Mouse (Mus musculus) embryonic facial prominence, embryonic 13.5 days (tissue): ENCODE data around the gene Mtus2. TPM values are rescaled to one million over a fixed set of nuclear protein-coding genes. Genes with fewer than 3 reads are reported as not detected.
A peak's percentile ranks its signal among the peaks of the same experiment; 100 is the strongest.

Experiments used
- ATAC-seq: fragments of 200-750 bp; cut with Nextera tagmentation; 2 replicates; pipeline ENCODE4 v1.8.0; 2017; ENCODE audit warnings: low read depth; ENCODE audit not compliant: insufficient number of reproducible peaks, insufficient read depth, low FRiP score, low TSS enrichment
- H3K27ac ChIP-seq: fragments of 300-500 bp; sonication (generic); 2 replicates; pipeline ENCODE4 v1.5.1; 2015; ENCODE audit warnings: moderate library complexity, mild to moderate bottlenecking, inconsistent platforms
- H3K27me3 ChIP-seq: fragments of 300-500 bp; sonication (generic); 2 replicates; pipeline ENCODE4 v1.6.1; 2015; ENCODE audit warnings: mild to moderate bottlenecking, inconsistent platforms
- H3K36me3 ChIP-seq: fragments of 300-500 bp; sonication (generic); 2 replicates; pipeline ENCODE4 v1.6.1; 2015; ENCODE audit warnings: mild to moderate bottlenecking, inconsistent platforms
- H3K4me1 ChIP-seq: fragments of 300-500 bp; sonication (generic); 2 replicates; pipeline ENCODE4 v1.6.1; 2015; ENCODE audit warnings: inconsistent platforms
- H3K4me2 ChIP-seq: fragments of 300-500 bp; sonication (generic); 2 replicates; pipeline ENCODE4 v1.6.1; 2015; ENCODE audit warnings: moderate library complexity, mild to moderate bottlenecking, inconsistent platforms
- H3K4me3 ChIP-seq: fragments of 300-500 bp; sonication (generic); 2 replicates; pipeline ENCODE4 v1.5.1; 2015; ENCODE audit warnings: mild to moderate bottlenecking, inconsistent platforms
- H3K9ac ChIP-seq: fragments of 300-500 bp; sonication (generic); 2 replicates; pipeline ENCODE4 v1.6.1; 2015; ENCODE audit warnings: mild to moderate bottlenecking, inconsistent platforms
- H3K9me3 ChIP-seq: fragments of 300-500 bp; sonication (generic); 2 replicates; pipeline ENCODE4 v1.6.1; 2016; ENCODE audit warnings: inconsistent platforms
- WGBS: fragments of 180-500 bp; shearing (Covaris S2); methylation state at CpG from one replicate; pipeline ENCODE4 v1.1.7; 2015; ENCODE audit warnings: mixed read lengths; 5-methylcytosine and 5-hydroxymethylcytosine counted together
- polyA plus RNA-seq: library from polyadenylated mRNA; unstranded; fragments of >200 nt; fragmentation: Nextera tagmentation; extraction: Ambion mirVana; gene quantifications from 2 replicates; pipeline ENCODE4 v1.2.1, GENCODE M21; 2015

Gene Mtus2
- polyA plus RNA-seq, 1 experiment from 2014 or later = 8.1 TPM

GRCm38 (mm10) chr5:148331926-148332621 lies 375.0 kb downstream of the Mtus2 start:
- Histone ChIP-seq H3K4me1 (peaks cover 10% of the 10 kb centered on the region), H3K36me3 (peaks cover 28% of the 10 kb centered on the region), H3K27me3 (no peaks in the 10 kb centered on the region), H3K4me3 (no peak overlapping the region), H3K9ac (no peak overlapping the region), H3K27ac (no peak overlapping the region), H3K9me3 (no peaks in the 10 kb centered on the region), H3K4me2 (no peak overlapping the region)
- ATAC-seq = no peak
- 87% methylated on average over 18 of the region's 18 CpGs for WGBS

GRCm38 (mm10) chr5:148332622-148332974 lies 375.5 kb downstream of the Mtus2 start:
- Histone ChIP-seq H3K9me3 (no peaks in the 10 kb centered on the region), H3K4me1 (peaks cover 10% of the 10 kb centered on the region), H3K27me3 (no peaks in the 10 kb centered on the region), H3K27ac (no peak overlapping the region), H3K36me3 (peaks cover 28% of the 10 kb centered on the region), H3K9ac (no peak overlapping the region), H3K4me2 (no peak overlapping the region), H3K4me3 (no peak overlapping the region)
- ATAC-seq = no peak
- WGBS = 36% methylated on average over 8 of the region's 8 CpGs

GRCm38 (mm10) chr5:148339126-148339525 lies 382.0 kb downstream of the Mtus2 start:
- H3K4me2 ChIP-seq = no peak overlapping the region
- H3K4me3 ChIP-seq = no peak overlapping the region
- H3K36me3 ChIP-seq = 0 out of 2 replicates have a peak, but pooled peaks cover 16% of the 10 kb centered on the region
- no peak overlapping the region for H3K9ac ChIP-seq
- no peaks in the 10 kb centered on the region for H3K27me3 ChIP-seq
- peaks cover 7% of the 10 kb centered on the region; the same call in 1 of the 2 replicates for H3K4me1 ChIP-seq
- H3K9me3 ChIP-seq = no peaks in the 10 kb centered on the region
- ATAC-seq = no peak
- WGBS = 88% methylated on average over 5 of the region's 5 CpGs
- H3K27ac ChIP-seq = no peak overlapping the region

GRCm38 (mm10) chr5:148342061-148342741 lies 385.1 kb downstream of the Mtus2 start:
- WGBS = 42% methylated on average over 26 of the region's 26 CpGs
- H3K9me3 ChIP-seq = no peaks in the 10 kb centered on the region
- 0 out of 2 replicates have a peak, but pooled peaks cover 5% of the 10 kb centered on the region for H3K36me3 ChIP-seq
- H3K4me1 ChIP-seq = peaks cover 7% of the 10 kb centered on the region; the same call in 1 of the 2 replicates
- peak overlapping the region; percentile 18 for H3K4me3 ChIP-seq
- H3K27me3 ChIP-seq = no peaks in the 10 kb centered on the region
- peak overlapping the region; percentile 50 for H3K4me2 ChIP-seq
- 0 out of 2 replicates have a peak, but pooled peaks have one; percentile 13 for ATAC-seq
- no peak overlapping the region; the same call in 1 of the 2 replicates for H3K27ac ChIP-seq
- no peak overlapping the region for H3K9ac ChIP-seq

- H3K9ac ChIP-seq = no peak overlapping the region
- WGBS = 69% methylated on average over 5 of the region's 5 CpGs
- H3K4me2 ChIP-seq = no peak overlapping the region
- H3K27me3 ChIP-seq = no peaks in the 10 kb centered on the region
- no peak overlapping the region for H3K4me3 ChIP-seq
- no peak for ATAC-seq
- H3K36me3 ChIP-seq = 0 out of 2 replicates have a peak, but pooled peaks cover 5% of the 10 kb centered on the region
- H3K27ac ChIP-seq = peak overlapping the region; percentile 5; the same call in 1 of the 2 replicates
- peaks cover 10% of the 10 kb centered on the region for H3K4me1 ChIP-seq
- H3K9me3 ChIP-seq = no peaks in the 10 kb centered on the region
Measured at GRCm38 (mm10) chr5:148344374-148344773, 387.3 kb downstream of the Mtus2 start.

- 79% methylated on average over 8 of the region's 8 CpGs for WGBS
- H3K4me1 ChIP-seq = peaks cover 18% of the 10 kb centered on the region
- H3K4me3 ChIP-seq = no peak overlapping the region
- no peak overlapping the region for H3K9ac ChIP-seq
- no peaks in the 10 kb centered on the region for H3K9me3 ChIP-seq
- no peak for ATAC-seq
- H3K4me2 ChIP-seq = no peak overlapping the region
- no peak overlapping the region for H3K27ac ChIP-seq
- H3K27me3 ChIP-seq = no peaks in the 10 kb centered on the region
- H3K36me3 ChIP-seq = no peaks in the 10 kb centered on the region; the same call in 1 of the 2 replicates
Measured at GRCm38 (mm10) chr5:148346543-148346942, 389.4 kb downstream of the Mtus2 start.

GRCm38 (mm10) chr5:148348153-148348552 lies 391.0 kb downstream of the Mtus2 start:
- no peak overlapping the region for H3K9ac ChIP-seq
- no peak for ATAC-seq

GRCm38 (mm10) chr5:148349327-148350011 lies 392.3 kb downstream of the Mtus2 start:
- no peak overlapping the region for H3K27ac ChIP-seq

More at GRCm38 (mm10) chr5:148348153-148348552, 391.0 kb downstream of the Mtus2 start:
- Histone ChIP-seq H3K27ac (no peak overlapping the region), H3K4me3 (no peak overlapping the region), H3K36me3 (no peaks in the 10 kb centered on the region; the same call in 1 of the 2 replicates), H3K27me3 (no peaks in the 10 kb centered on the region), H3K9me3 (no peaks in the 10 kb centered on the region), H3K4me2 (no peak overlapping the region), H3K4me1 (peaks cover 11% of the 10 kb centered on the region; the same call in 1 of the 2 replicates)
- 72% methylated on average over 8 of the region's 8 CpGs for WGBS

GRCm38 (mm10) chr5:148353429-148353828 lies 396.3 kb downstream of the Mtus2 start:
- H3K4me3 ChIP-seq = no peak overlapping the region
- H3K4me1 ChIP-seq = peaks cover 17% of the 10 kb centered on the region; the same call in 1 of the 2 replicates
- H3K9ac ChIP-seq = no peak overlapping the region
- H3K36me3 ChIP-seq = no peaks in the 10 kb centered on the region; the same call in 1 of the 2 replicates
- no peak overlapping the region for H3K4me2 ChIP-seq
- H3K27ac ChIP-seq = no peak overlapping the region
- H3K27me3 ChIP-seq = no peaks in the 10 kb centered on the region
- no peaks in the 10 kb centered on the region for H3K9me3 ChIP-seq
- no peak for ATAC-seq
- 81% methylated on average over 16 of the region's 16 CpGs for WGBS

More at GRCm38 (mm10) chr5:148349327-148350011, 392.3 kb downstream of the Mtus2 start:
- peaks cover 13% of the 10 kb centered on the region; the same call in 1 of the 2 replicates for H3K4me1 ChIP-seq
- no peaks in the 10 kb centered on the region for H3K27me3 ChIP-seq
- no peak for ATAC-seq
- no peak overlapping the region for H3K4me2 ChIP-seq
- no peak overlapping the region for H3K9ac ChIP-seq
- no peaks in the 10 kb centered on the region; the same call in 1 of the 2 replicates for H3K36me3 ChIP-seq
- H3K9me3 ChIP-seq = no peaks in the 10 kb centered on the region
- WGBS = 69% methylated on average over 15 of the region's 15 CpGs
- no peak overlapping the region for H3K4me3 ChIP-seq

GRCm38 (mm10) chr5:148354536-148354935 lies 397.4 kb downstream of the Mtus2 start:
- no peak for ATAC-seq
- 46% methylated on average over 8 of the region's 8 CpGs for WGBS

GRCm38 (mm10) chr5:148355822-148356221 lies 398.7 kb downstream of the Mtus2 start:
- Histone ChIP-seq H3K9me3 (no peaks in the 10 kb centered on the region), H3K4me3 (no peak overlapping the region), H3K27me3 (no peaks in the 10 kb centered on the region), H3K36me3 (no peaks in the 10 kb centered on the region; the same call in 1 of the 2 replicates), H3K4me1 (peaks cover 7% of the 10 kb centered on the region), H3K9ac (no peak overlapping the region), H3K4me2 (no peak overlapping the region), H3K27ac (no peak overlapping the region)
- WGBS = 87% methylated on average over 3 of the region's 3 CpGs
- no peak for ATAC-seq

More at GRCm38 (mm10) chr5:148354536-148354935, 397.4 kb downstream of the Mtus2 start:
- Histone ChIP-seq H3K27me3 (no peaks in the 10 kb centered on the region), H3K4me3 (no peak overlapping the region), H3K9me3 (no peaks in the 10 kb centered on the region), H3K4me2 (no peak overlapping the region), H3K27ac (no peak overlapping the region), H3K36me3 (no peaks in the 10 kb centered on the region; the same call in 1 of the 2 replicates), H3K9ac (no peak overlapping the region), H3K4me1 (peaks cover 13% of the 10 kb centered on the region; the same call in 1 of the 2 replicates)
